Mouse (Mus musculus): ENCODE measurements around the gene Cln3. TPM values are rescaled to one million over a fixed set of nuclear protein-coding genes. Genes with fewer than 3 reads are reported as not detected.

The Cln3 gene
- 24.0 and 28.0 TPM in 2 replicates for polyA plus RNA-seq (2014; fragmentation: Nextera tagmentation; extraction: Ambion mirVana)

DNA sequence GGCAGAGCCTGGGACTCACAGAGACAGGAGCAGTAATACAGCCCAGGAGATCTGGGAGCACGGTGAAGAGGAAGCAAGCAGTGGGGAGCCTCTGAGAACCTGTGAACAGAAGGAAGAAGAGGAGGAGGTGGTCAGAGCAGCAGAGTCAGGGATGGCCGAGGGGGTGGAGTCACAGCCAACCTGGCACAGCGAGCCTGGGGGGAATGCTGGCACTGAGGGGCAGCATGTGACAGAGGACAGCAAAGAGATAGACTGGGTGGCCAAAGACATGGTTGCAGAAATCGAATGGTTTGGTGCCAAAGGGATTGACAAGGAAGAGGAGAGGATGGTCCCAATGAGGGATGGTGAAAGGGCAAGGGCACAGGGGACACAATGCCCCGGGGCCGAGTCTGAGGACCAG lies at the start of gene Cln3:
Gene Cln3, minus strand, starts transcription at position 101 of the 400 bp plus-strand sequence.
- Histone ChIP-seq H3K27ac (ENCODE audit: low read depth, low read length) (no peak within 1 kb of the TSS), H3K9me3 (replicated peaks; ENCODE audit: control insufficient read depth, low read length) (no peaks in the 10 kb centered on the region), H3K27me3 (replicated peaks; ENCODE audit: control insufficient read depth, insufficient read depth, low read length) (no peaks in the 10 kb centered on the region; the same call in 1 of the 2 replicates), H3K9ac (ENCODE audit: low read length) (no peak within 1 kb of the TSS), H3K36me3 (ENCODE audit: control insufficient read depth, insufficient read depth, low read length) (no peaks in the 10 kb centered on the region), H3K4me3 (ENCODE audit: low read depth, low read length) (no peak within 1 kb of the TSS), H3K4me2 (ENCODE audit: low read length) (no peak within 1 kb of the TSS), H3K4me1 (ENCODE audit: control insufficient read depth, insufficient read depth, low read length) (peaks cover 4% of the 10 kb centered on the region; the same call in 1 of the 2 replicates)
- DNase-seq (ENCODE audit: low spot score): no peak
- ATAC-seq: no peak
- WGBS: 80% methylated on average over 6 of the region's 6 CpGs

DNA sequence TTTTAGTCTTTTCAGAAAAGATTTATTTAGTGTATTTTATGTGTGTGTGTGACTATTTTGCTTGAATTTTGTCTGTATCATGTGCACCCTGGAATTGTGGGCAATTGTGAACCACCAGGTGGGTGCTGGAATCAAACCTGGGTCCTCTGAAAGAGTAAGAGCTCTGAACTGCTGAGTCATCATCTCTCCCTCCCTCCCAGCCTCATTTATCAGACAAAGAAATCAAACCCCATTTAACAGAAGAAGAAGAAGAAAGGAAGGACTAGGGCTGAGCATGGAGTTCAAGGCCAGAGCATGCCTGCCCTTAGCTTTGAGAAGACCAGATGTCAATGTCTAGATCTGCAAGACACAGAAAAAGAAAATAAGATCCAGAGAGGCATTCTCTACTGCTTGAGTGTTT lies 49.8 kb upstream of the Cln3 start:
- no peak for ATAC-seq
- no peak overlapping the region for H3K4me3 ChIP-seq (ENCODE audit: low read depth, low read length)
- no peak overlapping the region for H3K4me2 ChIP-seq (ENCODE audit: low read length)
- no peaks in the 10 kb centered on the region for H3K4me1 ChIP-seq (ENCODE audit: control insufficient read depth, insufficient read depth, low read length)
- no peaks in the 10 kb centered on the region for H3K9me3 ChIP-seq (replicated peaks; ENCODE audit: control insufficient read depth, low read length)
- no peaks in the 10 kb centered on the region for H3K36me3 ChIP-seq (ENCODE audit: control insufficient read depth, insufficient read depth, low read length)
- no peaks in the 10 kb centered on the region for H3K27me3 ChIP-seq (replicated peaks; ENCODE audit: control insufficient read depth, insufficient read depth, low read length)
- no peak overlapping the region for H3K27ac ChIP-seq (ENCODE audit: low read depth, low read length)
- no peak for DNase-seq (ENCODE audit: low spot score)
- no peak overlapping the region for H3K9ac ChIP-seq (ENCODE audit: low read length)

- H3K9me3 ChIP-seq (replicated peaks; ENCODE audit: control insufficient read depth, low read length): no peaks in the 10 kb centered on the region
- H3K9ac ChIP-seq (ENCODE audit: low read length): no peak overlapping the region
- no peak overlapping the region for H3K4me2 ChIP-seq (ENCODE audit: low read length)
- ATAC-seq (no peak), DNase-seq (ENCODE audit: low spot score) (no peak)
- no peaks in the 10 kb centered on the region for H3K27me3 ChIP-seq (replicated peaks; ENCODE audit: control insufficient read depth, insufficient read depth, low read length)
- H3K4me3 ChIP-seq (ENCODE audit: low read depth, low read length): no peak overlapping the region
- H3K27ac ChIP-seq (ENCODE audit: low read depth, low read length): no peak overlapping the region
- no peaks in the 10 kb centered on the region for H3K36me3 ChIP-seq (ENCODE audit: control insufficient read depth, insufficient read depth, low read length)
- no peaks in the 10 kb centered on the region for H3K4me1 ChIP-seq (ENCODE audit: control insufficient read depth, insufficient read depth, low read length)
- 90% methylated on average over 2 of the region's 2 CpGs for WGBS
These were observed 46.9 kb upstream of the Cln3 start for GRCm38 (mm10) chr7:126632478-126632877.

DNA sequence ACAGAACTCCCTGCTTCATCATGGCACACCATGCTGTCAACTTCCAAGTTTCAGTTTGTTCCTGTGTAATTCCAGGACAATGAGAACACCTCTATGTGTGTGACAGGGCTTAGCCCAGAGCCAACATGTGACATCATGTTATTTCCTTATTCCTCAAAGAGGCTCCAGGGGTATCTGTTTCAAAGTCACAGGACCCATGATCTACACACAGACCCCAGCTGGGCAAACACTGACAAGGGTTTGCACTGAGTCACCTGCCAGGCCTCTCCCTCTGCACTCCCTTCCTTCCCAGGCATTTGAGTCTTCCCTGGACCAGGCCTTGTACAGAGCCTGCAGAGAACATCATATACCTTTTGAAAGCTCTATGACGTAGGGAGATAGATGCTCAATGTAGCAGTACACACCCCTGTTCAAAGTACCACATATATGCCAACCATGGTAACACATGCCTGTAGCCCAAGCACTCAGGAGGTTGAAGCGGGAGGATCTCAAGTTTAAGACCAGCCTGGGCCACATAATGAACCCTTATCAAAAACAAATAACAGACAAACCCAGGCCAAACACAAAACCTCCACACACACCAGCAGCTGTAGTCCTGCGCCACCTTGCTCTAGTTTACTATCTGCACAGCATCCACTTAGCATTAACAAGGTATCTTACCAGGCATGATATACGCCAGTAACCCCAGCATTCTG lies 45.4 kb upstream of the Cln3 start, which contains the start of gene Nupr1:
Gene Nupr1, minus strand, starts transcription at position 38 of the 695 bp plus-strand sequence.
- Histone ChIP-seq H3K9me3 (replicated peaks; ENCODE audit: control insufficient read depth, low read length) (no peaks in the 10 kb centered on the region), H3K4me1 (ENCODE audit: control insufficient read depth, insufficient read depth, low read length) (no peaks in the 10 kb centered on the region), H3K4me3 (ENCODE audit: low read depth, low read length) (no peak within 1 kb of the TSS), H3K27ac (ENCODE audit: low read depth, low read length) (no peak within 1 kb of the TSS), H3K4me2 (ENCODE audit: low read length) (no peak within 1 kb of the TSS), H3K27me3 (replicated peaks; ENCODE audit: control insufficient read depth, insufficient read depth, low read length) (no peaks in the 10 kb centered on the region), H3K36me3 (ENCODE audit: control insufficient read depth, insufficient read depth, low read length) (no peaks in the 10 kb centered on the region), H3K9ac (ENCODE audit: low read length) (no peak within 1 kb of the TSS)
- DNase-seq (ENCODE audit: low spot score) (no peak), ATAC-seq (no peak)
- 98% methylated on average over 4 of the region's 4 CpGs for WGBS

DNA sequence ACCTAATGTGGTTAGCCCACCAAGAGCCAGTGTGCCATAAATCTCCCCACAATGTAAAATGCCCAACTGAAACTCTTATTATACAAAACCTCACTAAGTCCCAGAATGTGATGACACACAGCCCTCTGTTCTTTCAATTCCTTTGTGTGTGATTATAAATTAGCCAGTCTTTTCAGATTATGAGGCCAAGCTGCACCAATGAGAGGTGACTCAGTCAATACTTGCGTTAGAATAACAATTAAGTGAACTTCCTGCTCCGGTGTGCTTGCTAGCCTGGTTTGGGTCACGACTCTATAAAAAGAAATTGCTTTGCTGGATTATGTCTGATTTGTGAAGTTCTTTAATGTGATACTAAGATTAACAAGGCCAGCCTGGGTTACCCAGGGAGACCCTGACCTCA lies 44.3 kb upstream of the Cln3 start:
- no peak overlapping the region for H3K4me3 ChIP-seq (ENCODE audit: low read depth, low read length)
- H3K27ac ChIP-seq (ENCODE audit: low read depth, low read length): no peak overlapping the region
- 11% methylated on average over 3 of the region's 3 CpGs for WGBS
- H3K27me3 ChIP-seq (replicated peaks; ENCODE audit: control insufficient read depth, insufficient read depth, low read length): no peaks in the 10 kb centered on the region
- no peak for ATAC-seq
- no peaks in the 10 kb centered on the region for H3K9me3 ChIP-seq (replicated peaks; ENCODE audit: control insufficient read depth, low read length)
- H3K4me2 ChIP-seq (ENCODE audit: low read length): no peak overlapping the region
- no peak overlapping the region for H3K9ac ChIP-seq (ENCODE audit: low read length)
- no peak for DNase-seq (ENCODE audit: low spot score)
- H3K36me3 ChIP-seq (ENCODE audit: control insufficient read depth, insufficient read depth, low read length): no peaks in the 10 kb centered on the region
- no peaks in the 10 kb centered on the region for H3K4me1 ChIP-seq (ENCODE audit: control insufficient read depth, insufficient read depth, low read length)

DNA sequence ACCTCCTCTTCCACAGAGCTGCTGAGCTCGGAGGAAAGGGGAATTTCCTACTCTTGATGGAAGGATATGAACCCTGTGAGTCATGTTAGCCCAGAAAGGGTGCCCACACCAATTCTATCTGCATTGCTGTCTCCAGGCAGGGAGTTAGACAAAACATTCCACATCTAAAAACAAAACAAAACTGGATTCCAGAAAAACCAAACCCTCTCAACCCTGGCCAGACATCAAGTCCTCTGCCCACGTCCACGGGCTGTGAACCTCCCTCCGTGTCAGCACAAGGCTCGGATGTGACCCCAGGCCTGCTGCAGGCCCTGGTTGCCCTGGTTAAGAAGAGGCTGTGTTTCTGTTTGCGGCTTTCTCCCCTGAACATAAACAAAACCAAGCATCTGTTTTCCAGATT lies 42.5 kb upstream of the Cln3 start:
- Histone ChIP-seq H3K9ac (ENCODE audit: low read length) (no peak overlapping the region), H3K27me3 (replicated peaks; ENCODE audit: control insufficient read depth, insufficient read depth, low read length) (no peaks in the 10 kb centered on the region), H3K9me3 (replicated peaks; ENCODE audit: control insufficient read depth, low read length) (no peaks in the 10 kb centered on the region), H3K4me1 (ENCODE audit: control insufficient read depth, insufficient read depth, low read length) (no peaks in the 10 kb centered on the region), H3K4me3 (ENCODE audit: low read depth, low read length) (no peak overlapping the region), H3K4me2 (ENCODE audit: low read length) (no peak overlapping the region), H3K36me3 (ENCODE audit: control insufficient read depth, insufficient read depth, low read length) (no peaks in the 10 kb centered on the region), H3K27ac (ENCODE audit: low read depth, low read length) (no peak overlapping the region)
- DNase-seq (ENCODE audit: low spot score) (no peak), ATAC-seq (no peak)
- 81% methylated on average over 6 of the region's 6 CpGs for WGBS

DNA sequence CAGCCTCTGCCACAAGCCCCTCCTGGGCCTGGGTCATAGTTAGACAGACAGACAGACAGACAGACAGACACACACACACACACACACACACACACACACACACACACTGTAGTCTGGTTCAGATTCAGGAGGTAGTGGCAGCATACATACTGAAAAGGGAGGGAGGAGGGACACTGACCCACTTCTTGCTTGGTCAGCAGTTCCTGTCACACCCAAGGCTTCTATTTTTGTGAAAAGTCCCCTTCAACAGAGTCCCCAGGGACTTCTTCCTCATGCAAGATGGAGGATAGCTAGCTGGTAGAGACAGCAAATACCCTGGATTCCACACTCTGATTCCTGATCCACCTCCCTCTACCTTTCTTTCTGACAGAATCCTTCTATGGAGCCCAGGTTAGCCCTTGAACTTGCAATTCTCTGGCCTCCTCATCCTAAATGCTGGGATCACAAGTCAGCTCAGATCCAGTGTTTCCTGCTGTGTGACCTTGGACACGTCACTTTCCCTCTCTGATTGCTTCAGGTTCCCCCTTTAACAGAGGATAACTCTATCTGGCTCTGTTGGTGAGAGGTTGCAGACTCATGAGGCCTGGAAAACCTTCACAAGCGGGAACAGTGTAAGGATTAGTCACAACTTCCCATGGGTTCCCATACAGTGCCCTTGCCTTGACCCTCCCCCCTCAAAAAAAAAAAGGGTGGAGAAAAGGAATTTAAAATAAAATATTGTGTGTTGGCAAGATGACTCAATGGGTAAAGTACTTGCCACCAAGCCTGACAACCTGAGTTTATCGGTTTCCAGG lies 40.4 kb upstream of the Cln3 start:
- Histone ChIP-seq H3K36me3 (ENCODE audit: control insufficient read depth, insufficient read depth, low read length) (no peaks in the 10 kb centered on the region), H3K9ac (ENCODE audit: low read length) (no peak overlapping the region), H3K9me3 (replicated peaks; ENCODE audit: control insufficient read depth, low read length) (no peaks in the 10 kb centered on the region), H3K4me3 (ENCODE audit: low read depth, low read length) (no peak overlapping the region), H3K27me3 (replicated peaks; ENCODE audit: control insufficient read depth, insufficient read depth, low read length) (no peaks in the 10 kb centered on the region), H3K4me2 (ENCODE audit: low read length) (no peak overlapping the region), H3K27ac (ENCODE audit: low read depth, low read length) (no peak overlapping the region), H3K4me1 (ENCODE audit: control insufficient read depth, insufficient read depth, low read length) (no peaks in the 10 kb centered on the region)
- no peak for ATAC-seq
- DNase-seq (ENCODE audit: low spot score): no peak
- 75% methylated on average over 3 of the region's 3 CpGs for WGBS

GRCm38 (mm10) chr7:126625369-126625768 lies 39.8 kb upstream of the Cln3 start:
- ATAC-seq: no peak
- H3K9me3 ChIP-seq (replicated peaks; ENCODE audit: control insufficient read depth, low read length): no peaks in the 10 kb centered on the region
- no peak overlapping the region for H3K9ac ChIP-seq (ENCODE audit: low read length)
- H3K27me3 ChIP-seq (replicated peaks; ENCODE audit: control insufficient read depth, insufficient read depth, low read length): no peaks in the 10 kb centered on the region
- H3K4me3 ChIP-seq (ENCODE audit: low read depth, low read length): no peak overlapping the region
- H3K4me2 ChIP-seq (ENCODE audit: low read length): no peak overlapping the region
- peak; percentile 10 for DNase-seq (ENCODE audit: low spot score)
- no peaks in the 10 kb centered on the region for H3K4me1 ChIP-seq (ENCODE audit: control insufficient read depth, insufficient read depth, low read length)
- no peak overlapping the region for H3K27ac ChIP-seq (ENCODE audit: low read depth, low read length)
- no peaks in the 10 kb centered on the region for H3K36me3 ChIP-seq (ENCODE audit: control insufficient read depth, insufficient read depth, low read length)
- 61% methylated on average over 6 of the region's 6 CpGs for WGBS

DNA sequence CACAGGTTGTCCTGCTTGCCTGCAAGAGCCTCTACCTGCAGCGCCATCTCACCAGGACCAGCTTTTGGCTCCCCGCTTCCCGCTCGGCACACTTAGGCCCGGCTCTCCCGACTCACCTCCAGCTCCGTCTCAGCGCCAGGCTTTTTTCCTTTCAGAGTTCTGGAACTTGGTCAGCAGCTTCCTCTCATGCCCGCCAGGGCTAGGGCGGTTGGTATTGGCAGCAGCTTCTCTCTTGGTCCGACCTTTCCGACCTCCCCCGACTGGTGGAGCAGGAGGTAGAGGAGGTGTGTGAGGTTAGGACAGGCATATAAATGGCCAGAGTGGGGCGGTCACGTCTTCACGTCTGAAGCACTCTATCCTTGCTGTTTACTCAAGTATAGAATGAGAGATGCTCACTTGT lies 39.2 kb upstream of the Cln3 start:
- no peaks in the 10 kb centered on the region for H3K27me3 ChIP-seq (replicated peaks; ENCODE audit: control insufficient read depth, insufficient read depth, low read length)
- H3K9ac ChIP-seq (ENCODE audit: low read length): no peak overlapping the region
- no peaks in the 10 kb centered on the region for H3K9me3 ChIP-seq (replicated peaks; ENCODE audit: control insufficient read depth, low read length)
- no peaks in the 10 kb centered on the region for H3K36me3 ChIP-seq (ENCODE audit: control insufficient read depth, insufficient read depth, low read length)
- H3K4me2 ChIP-seq (ENCODE audit: low read length): no peak overlapping the region
- WGBS: 77% methylated on average over 16 of the region's 16 CpGs
- ATAC-seq: no peak
- H3K4me3 ChIP-seq (ENCODE audit: low read depth, low read length): no peak overlapping the region
- no peaks in the 10 kb centered on the region for H3K4me1 ChIP-seq (ENCODE audit: control insufficient read depth, insufficient read depth, low read length)
- no peak overlapping the region for H3K27ac ChIP-seq (ENCODE audit: low read depth, low read length)
- DNase-seq (ENCODE audit: low spot score): no peak
